Mouse (Mus musculus): ENCODE measurements around the gene Ppp1r10. TPM values are rescaled to one million over a fixed set of nuclear protein-coding genes. Genes with fewer than 3 reads are reported as not detected.
"Not testable (repeated sequence)": the region's sequence is repeated elsewhere in the genome, so short reads cannot be mapped to it uniquely, and the experiment has no call there.

Gene Ppp1r10
- polyA plus RNA-seq, 1 experiment from 2014 or later, result 97.8 TPM

DNA sequence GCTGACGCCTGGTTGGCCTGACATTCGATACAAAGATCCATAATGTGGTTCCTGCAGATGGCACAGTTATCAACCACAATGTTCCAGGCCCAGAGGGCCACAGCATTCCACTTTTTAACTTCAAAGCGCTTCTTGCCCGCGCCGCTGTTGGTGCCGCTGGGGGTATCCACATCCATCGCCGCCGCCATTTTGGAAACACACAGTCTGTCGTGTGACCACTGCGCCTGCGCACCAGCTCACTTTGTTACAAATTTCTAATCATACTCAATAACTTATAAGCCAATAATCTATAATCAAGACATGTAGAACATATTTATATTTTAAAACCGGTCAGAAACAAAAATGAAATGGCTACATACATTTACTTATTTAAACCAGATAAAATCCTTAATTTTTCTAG is 19.5 kb downstream of the Ppp1r10 start:
- H3K4me3 ChIP-seq (ENCODE audit: inconsistent target); H3K27ac ChIP-seq; H3K79me2 ChIP-seq (ENCODE audit: inconsistent target); H3K36me3 ChIP-seq (ENCODE audit: inconsistent target): not testable (repeated sequence)
- WGBS (ENCODE audit: missing documents), result 86% methylated on average over 14 of the region's 14 CpGs

DNA sequence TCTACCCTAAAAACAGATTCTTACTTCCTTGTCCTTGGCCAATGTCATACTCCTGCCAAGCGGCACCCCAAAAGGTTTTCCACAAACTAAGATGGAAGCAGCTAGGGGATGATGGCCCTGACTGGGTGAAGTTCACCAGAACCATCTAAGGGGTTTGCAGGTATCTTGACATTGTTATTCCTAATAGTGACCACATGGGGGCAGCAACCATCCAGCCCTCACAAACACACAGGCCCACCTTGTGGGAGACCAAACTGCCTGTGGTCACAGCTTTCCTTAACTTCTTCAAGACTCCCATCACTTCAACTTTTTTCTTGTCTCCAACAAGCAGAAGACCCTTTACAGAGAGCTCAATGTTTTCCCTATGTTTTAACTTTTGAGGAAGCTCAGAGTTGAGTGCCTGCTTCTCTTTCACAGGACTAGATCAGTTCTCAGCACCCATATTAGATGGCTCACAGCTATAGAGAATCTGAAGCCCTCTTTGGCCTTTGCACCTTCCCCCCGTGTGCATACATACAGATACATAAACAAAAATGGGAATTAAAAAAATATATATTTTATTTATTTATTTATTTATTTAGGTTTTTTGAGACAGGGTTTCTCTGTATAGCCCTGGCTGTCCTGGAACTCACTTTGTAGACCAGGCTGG is 21.6 kb downstream of the Ppp1r10 start:
- H3K4me3 ChIP-seq (ENCODE audit: inconsistent target), result no peak overlapping the region
- WGBS (ENCODE audit: missing documents), result 39% methylated on average over 1 of the region's 2 CpGs
- H3K27ac ChIP-seq, result no peak overlapping the region
- no peaks in the 10 kb centered on the region for H3K79me2 ChIP-seq (ENCODE audit: inconsistent target)
- H3K36me3 ChIP-seq (ENCODE audit: inconsistent target), result no peaks in the 10 kb centered on the region

DNA sequence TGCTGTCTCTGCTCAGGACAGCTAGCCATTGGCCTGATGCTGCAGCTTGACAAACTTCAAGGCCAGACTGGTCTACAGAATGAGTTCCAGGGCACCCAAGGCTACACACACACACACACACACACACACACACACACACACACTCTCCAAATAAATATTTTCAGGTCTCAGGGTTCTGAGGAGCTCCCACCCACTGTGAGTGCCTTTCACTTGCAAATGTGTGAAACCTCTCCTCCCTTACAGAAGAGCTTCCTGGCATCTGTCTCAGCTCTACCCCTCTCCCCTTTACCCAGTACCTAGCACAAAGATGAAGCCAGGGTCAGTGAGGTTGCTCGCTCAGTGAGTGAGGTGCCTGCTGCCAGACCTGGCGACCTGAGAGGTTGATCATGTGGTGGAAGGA is 22.9 kb downstream of the Ppp1r10 start:
- Histone ChIP-seq H3K79me2 (ENCODE audit: inconsistent target) (no peaks in the 10 kb centered on the region), H3K27ac (no peak overlapping the region), H3K36me3 (ENCODE audit: inconsistent target) (no peaks in the 10 kb centered on the region), H3K4me3 (ENCODE audit: inconsistent target) (no peak overlapping the region)
- 94% methylated on average over 2 of the region's 2 CpGs for WGBS (ENCODE audit: missing documents)

DNA sequence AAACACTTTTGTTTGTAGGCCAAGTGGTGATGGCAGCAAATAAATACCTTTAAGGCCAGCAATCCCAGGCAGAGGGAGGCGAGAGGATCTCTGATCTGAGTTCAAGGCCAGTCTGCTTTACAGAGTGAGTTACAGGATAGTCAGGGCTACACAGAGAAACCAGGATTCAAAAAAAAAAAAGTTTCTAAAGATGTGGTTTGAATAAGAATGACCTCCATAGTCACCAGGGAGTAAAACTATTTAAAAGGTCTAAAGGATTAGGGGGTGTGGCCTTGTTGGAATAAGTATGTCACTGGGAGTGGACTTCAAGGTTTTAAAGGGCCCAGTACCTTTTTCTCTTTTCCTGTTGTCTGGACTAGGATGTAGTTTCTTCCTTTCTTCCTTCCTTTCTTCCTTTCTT is 23.7 kb downstream of the Ppp1r10 start:
- Histone ChIP-seq H3K79me2 (ENCODE audit: inconsistent target) (no peaks in the 10 kb centered on the region), H3K4me3 (ENCODE audit: inconsistent target) (no peak overlapping the region), H3K36me3 (ENCODE audit: inconsistent target) (no peaks in the 10 kb centered on the region), H3K27ac (no peak overlapping the region)
- 91% methylated on average over 1 of the region's 1 CpGs for WGBS (ENCODE audit: missing documents)

DNA sequence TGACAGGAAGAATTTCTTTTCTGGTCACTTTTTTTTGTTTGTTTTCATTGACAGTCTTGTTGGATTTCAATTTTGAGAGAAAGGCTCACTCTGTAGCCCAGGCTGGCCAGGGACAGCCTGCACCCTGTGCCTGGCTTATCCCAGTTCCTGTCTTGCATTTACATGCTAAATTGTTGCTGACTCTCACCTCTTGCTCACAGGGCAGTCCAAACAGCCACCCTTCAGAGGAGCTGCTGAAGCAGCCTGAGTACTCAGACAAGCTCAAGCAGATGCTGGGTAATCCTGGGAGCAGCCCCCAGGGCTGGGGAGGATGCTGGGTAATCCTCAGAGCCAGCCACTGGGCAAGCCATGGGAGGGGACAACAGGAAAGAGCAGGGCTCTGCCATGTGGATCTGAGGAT is 34.7 kb downstream of the Ppp1r10 start:
- not testable (repeated sequence) for H3K27ac ChIP-seq; H3K36me3 ChIP-seq (ENCODE audit: inconsistent target); H3K4me3 ChIP-seq (ENCODE audit: inconsistent target); H3K79me2 ChIP-seq (ENCODE audit: inconsistent target)

GRCm38 (mm10) chr17:35952559-35952958 is 36.3 kb downstream of the Ppp1r10 start:
- not testable (repeated sequence) for H3K4me3 ChIP-seq (ENCODE audit: inconsistent target); H3K79me2 ChIP-seq (ENCODE audit: inconsistent target); H3K27ac ChIP-seq
- no CpG with 5 or more reads among the region's 3 CpGs for WGBS (ENCODE audit: missing documents)
- peaks cover 17% of the 10 kb centered on the region for H3K36me3 ChIP-seq (ENCODE audit: inconsistent target)

GRCm38 (mm10) chr17:35954665-35955064 is 38.4 kb downstream of the Ppp1r10 start:
- Histone ChIP-seq H3K79me2 (ENCODE audit: inconsistent target) (no peaks in the 10 kb centered on the region), H3K27ac (no peak overlapping the region), H3K36me3 (ENCODE audit: inconsistent target) (peaks cover 38% of the 10 kb centered on the region), H3K4me3 (ENCODE audit: inconsistent target) (no peak overlapping the region)
- WGBS (ENCODE audit: missing documents), result 83% methylated on average over 8 of the region's 8 CpGs

DNA sequence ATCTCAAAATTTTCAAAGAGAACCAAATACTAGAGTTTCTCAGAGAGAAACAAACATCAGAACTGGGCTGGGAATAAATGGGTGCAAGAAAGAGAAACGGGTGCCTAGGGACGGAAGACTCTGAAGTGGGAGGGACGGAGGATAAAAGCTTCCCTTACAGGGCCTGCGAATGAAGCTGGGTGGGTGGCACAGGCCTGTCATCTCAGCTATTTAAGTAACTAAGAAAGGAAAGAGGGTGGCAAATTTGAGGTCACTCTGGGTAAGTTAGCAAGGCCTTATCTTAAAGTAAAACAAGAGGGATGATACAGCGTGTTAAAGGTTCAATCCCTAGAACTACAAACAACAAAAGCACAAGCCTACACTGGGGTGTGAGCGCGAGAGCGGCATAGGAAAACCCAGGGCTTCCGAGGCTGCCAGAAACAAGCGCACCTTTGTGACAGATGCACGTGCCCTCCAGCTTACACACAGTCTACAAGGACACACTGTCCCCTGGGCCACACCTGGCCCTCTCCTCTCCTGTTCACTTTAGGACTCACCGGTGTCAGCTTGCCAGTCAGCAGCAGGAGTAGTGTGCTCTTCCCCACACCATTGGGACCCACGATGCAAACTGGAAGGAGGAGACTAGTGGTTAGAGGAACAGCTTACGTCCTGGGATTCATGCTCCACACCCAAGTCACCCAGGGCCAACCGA is 42.4 kb downstream of the Ppp1r10 start:
- Histone ChIP-seq H3K36me3 (ENCODE audit: inconsistent target) (peaks cover 75% of the 10 kb centered on the region), H3K4me3 (ENCODE audit: inconsistent target) (no peak overlapping the region), H3K27ac (no peak overlapping the region), H3K79me2 (ENCODE audit: inconsistent target) (no peaks in the 10 kb centered on the region)
- WGBS (ENCODE audit: missing documents), result 94% methylated on average over 15 of the region's 15 CpGs

DNA sequence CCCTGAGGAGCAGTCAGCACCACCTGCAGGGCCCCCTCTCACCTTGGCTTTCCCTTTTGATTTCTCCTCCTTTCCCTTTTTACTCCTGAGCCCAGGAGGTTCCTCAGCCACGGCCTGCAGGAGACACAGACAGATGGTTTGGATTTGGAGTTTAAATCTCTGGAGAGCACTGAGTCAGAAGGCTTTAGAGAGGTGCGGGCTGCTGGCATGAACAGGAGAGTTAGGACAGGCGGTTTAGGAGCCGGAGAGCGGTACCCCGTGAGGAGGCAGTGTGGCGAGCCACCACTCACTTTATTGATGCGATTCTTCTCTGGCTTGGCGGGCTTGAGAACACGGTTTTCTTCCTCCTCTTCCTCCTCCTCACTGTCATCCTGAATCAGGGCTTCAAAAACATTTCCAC is 47.0 kb downstream of the Ppp1r10 start:
- peaks cover 37% of the 10 kb centered on the region for H3K79me2 ChIP-seq (ENCODE audit: inconsistent target)
- H3K4me3 ChIP-seq (ENCODE audit: inconsistent target), result no peak overlapping the region
- no peak overlapping the region for H3K27ac ChIP-seq
- H3K36me3 ChIP-seq (ENCODE audit: inconsistent target), result peaks cover 77% of the 10 kb centered on the region
- WGBS (ENCODE audit: missing documents), result 94% methylated on average over 10 of the region's 10 CpGs

- H3K4me3 ChIP-seq (ENCODE audit: inconsistent target), result no peak overlapping the region
- peaks cover 36% of the 10 kb centered on the region; the same call in 1 of the 2 replicates for H3K36me3 ChIP-seq (ENCODE audit: inconsistent target)
- WGBS (ENCODE audit: missing documents), result 83% methylated on average over 1 of the region's 2 CpGs
- H3K79me2 ChIP-seq (ENCODE audit: inconsistent target), result peaks cover 45% of the 10 kb centered on the region
- no peak overlapping the region for H3K27ac ChIP-seq
Measured at GRCm38 (mm10) chr17:35967621-35968020, 51.4 kb downstream of the Ppp1r10 start.

DNA sequence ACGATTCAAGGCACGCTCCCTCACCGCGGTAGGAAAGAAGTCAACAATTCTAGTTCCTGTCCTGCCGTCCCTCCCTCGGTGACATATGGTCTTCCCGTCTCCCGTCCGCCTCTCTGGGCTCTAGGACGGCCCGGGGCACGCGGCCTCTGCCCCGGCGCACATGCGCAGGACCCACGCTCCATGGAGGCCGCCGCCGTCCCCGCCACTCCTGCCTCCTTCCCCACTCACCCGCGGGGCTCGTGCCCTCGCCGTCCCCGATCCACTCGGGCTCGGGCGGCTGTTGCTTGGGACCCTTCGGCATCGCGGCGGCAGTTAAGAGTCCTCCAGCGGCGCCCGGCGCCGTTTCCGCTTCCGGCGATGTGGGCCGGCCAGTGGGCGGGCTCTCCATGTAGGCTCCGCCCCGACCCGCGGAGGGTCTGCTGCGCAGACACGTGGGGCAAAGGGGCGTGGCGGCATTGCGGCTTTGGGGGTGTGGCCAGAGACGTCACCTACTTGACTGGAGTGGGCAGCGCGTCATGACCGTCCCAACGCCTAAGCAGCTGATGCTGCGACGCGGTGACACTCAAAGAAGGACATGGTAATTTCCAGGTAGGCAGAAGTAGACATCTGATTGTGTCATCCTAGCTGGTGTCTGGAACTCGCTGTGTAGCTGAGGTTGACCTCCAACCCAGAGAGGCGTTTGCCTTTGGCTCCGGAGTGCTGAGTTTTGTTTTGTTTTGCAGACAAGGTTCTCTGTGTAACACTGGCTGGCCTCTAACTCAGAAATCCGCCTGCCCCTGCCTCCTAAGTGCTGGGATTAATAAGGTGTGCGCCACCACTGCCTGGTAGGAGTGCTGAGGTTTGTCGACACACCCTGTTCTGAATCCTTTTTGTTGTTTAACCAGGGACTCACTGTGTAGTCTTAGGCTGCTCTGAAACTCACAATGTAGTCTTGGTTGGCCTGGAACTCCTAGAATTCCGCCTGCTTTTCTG is 53.5 kb downstream of the Ppp1r10 start, which contains the start of gene Abcf1:
TSS of gene Abcf1 (minus strand) at position 344 of the 972 bp plus-strand sequence.
- H3K36me3 ChIP-seq (ENCODE audit: inconsistent target), result peaks cover 25% of the 10 kb centered on the region; the same call in 1 of the 2 replicates
- H3K4me3 ChIP-seq (ENCODE audit: inconsistent target), result peak within 1 kb of the TSS; percentile 76
- H3K79me2 ChIP-seq (ENCODE audit: inconsistent target), result peaks cover 44% of the 10 kb centered on the region
- H3K27ac ChIP-seq, result peak within 1 kb of the TSS; percentile 29
- 1% methylated on average over 62 of the region's 68 CpGs for WGBS (ENCODE audit: missing documents)

DNA sequence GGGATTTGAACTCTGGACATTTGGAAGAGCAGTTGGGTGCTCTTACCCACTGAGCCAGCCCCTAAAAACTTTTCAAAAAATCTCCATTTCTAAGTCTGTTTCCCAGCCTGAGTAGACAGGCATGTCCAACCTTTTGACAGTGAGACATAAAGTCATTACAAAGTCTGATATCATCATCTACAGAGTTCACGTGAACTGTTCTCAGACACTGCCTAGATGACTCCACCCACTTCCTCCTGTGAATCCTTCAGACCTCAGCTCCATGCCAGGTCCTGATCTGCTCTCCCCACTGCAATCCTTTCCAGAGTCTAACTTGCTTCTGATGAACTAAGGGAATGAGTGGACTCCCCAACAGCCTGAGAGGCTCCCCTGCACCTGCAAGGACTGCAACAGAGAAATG is 55.9 kb downstream of the Ppp1r10 start:
- H3K79me2 ChIP-seq (ENCODE audit: inconsistent target), result peaks cover 26% of the 10 kb centered on the region
- 33% methylated on average over 1 of the region's 1 CpGs for WGBS (ENCODE audit: missing documents)
- no peak overlapping the region for H3K4me3 ChIP-seq (ENCODE audit: inconsistent target)
- peaks cover 7% of the 10 kb centered on the region; the same call in 1 of the 2 replicates for H3K36me3 ChIP-seq (ENCODE audit: inconsistent target)
- H3K27ac ChIP-seq, result no peak overlapping the region

- H3K79me2 ChIP-seq (ENCODE audit: inconsistent target), result peaks cover 37% of the 10 kb centered on the region
- peak overlapping the region; percentile 75 for H3K4me3 ChIP-seq (ENCODE audit: inconsistent target)
- WGBS (ENCODE audit: missing documents), result 2% methylated on average over 41 of the region's 41 CpGs
- H3K36me3 ChIP-seq (ENCODE audit: inconsistent target), result peaks cover 23% of the 10 kb centered on the region; the same call in 1 of the 2 replicates
- peak overlapping the region; percentile 48 for H3K27ac ChIP-seq
Measured at GRCm38 (mm10) chr17:35978811-35979400, 62.7 kb downstream of the Ppp1r10 start.

Data from macrophage (primary cell).